Mouse (Mus musculus) regulatory T cell (primary cell): ENCODE measurements at regions not wholly inside any gene's neighbourhood (a gene's known extent, or its start where the extent isn't known, plus 50 kb on each side); places are given as distances from the start of the nearest gene placed in this dataset.

ENCODE experiments used
- in situ Hi-C: fragments of 300-600 bp; cut with MboI, MseI; formaldehyde crosslinking; loops from one replicate; pipeline ENCODE4 v1.15.1; 2025; ENCODE audit warnings: high pct_unique_total_duplicates

GRCm38 (mm10) chr16:92979620-92980330, 153.8 kb upstream of the Runx1 start:
- in situ Hi-C loops = no loop called here

GRCm38 (mm10) chr16:92976097-92976496, 150.1 kb upstream of the Runx1 start:
- in situ Hi-C loops = no loop called here

GRCm38 (mm10) chr16:92975090-92975489, 149.1 kb upstream of the Runx1 start:
- in situ Hi-C loops = no loop called here

GRCm38 (mm10) chr16:92972681-92973080, 146.7 kb upstream of the Runx1 start:
- in situ Hi-C loops = no loop called here

GRCm38 (mm10) chr16:92971956-92972355, 146.0 kb upstream of the Runx1 start:
- in situ Hi-C loops = no loop called here

- in situ Hi-C loops = no loop called here
Measured at GRCm38 (mm10) chr16:92970587-92970986, 144.6 kb upstream of the Runx1 start.

GRCm38 (mm10) chr16:92969036-92969435, 143.1 kb upstream of the Runx1 start:
- in situ Hi-C loops = no loop called here

- in situ Hi-C loops = no loop called here
Measured at GRCm38 (mm10) chr16:92966069-92966866, 140.3 kb upstream of the Runx1 start.

- in situ Hi-C loops = no loop called here
Measured at GRCm38 (mm10) chr16:92965651-92966050, 139.7 kb upstream of the Runx1 start.

GRCm38 (mm10) chr16:92963582-92963981, 137.6 kb upstream of the Runx1 start:
- in situ Hi-C loops = loop anchor here (5.0 kb wide), 1 partner anchor 46 kb away; no protein-coding TSS in a partner anchor

- in situ Hi-C loops = loop anchor here (5.0 kb wide), 1 partner anchor 44 kb away; no protein-coding TSS in a partner anchor
Measured at GRCm38 (mm10) chr16:92961361-92961760, 135.4 kb upstream of the Runx1 start.

- in situ Hi-C loops = loop anchor here (5.0 kb wide), 1 partner anchor 43 kb away; no protein-coding TSS in a partner anchor
Measured at GRCm38 (mm10) chr16:92960740-92961139, 134.8 kb upstream of the Runx1 start.

- in situ Hi-C loops = no loop called here
Measured at GRCm38 (mm10) chr16:92958967-92959366, 133.0 kb upstream of the Runx1 start.

- in situ Hi-C loops = no loop called here
Measured at GRCm38 (mm10) chr16:92958146-92958545, 132.2 kb upstream of the Runx1 start.

- in situ Hi-C loops = no loop called here
Measured at GRCm38 (mm10) chr16:92955508-92955907, 129.6 kb upstream of the Runx1 start.

GRCm38 (mm10) chr16:92955087-92955486, 129.1 kb upstream of the Runx1 start:
- in situ Hi-C loops = no loop called here

- in situ Hi-C loops = no loop called here
Measured at GRCm38 (mm10) chr16:92953936-92954654, 128.1 kb upstream of the Runx1 start.

GRCm38 (mm10) chr16:92952336-92953097, 126.6 kb upstream of the Runx1 start:
- in situ Hi-C loops = no loop called here

GRCm38 (mm10) chr16:92951516-92951915, 125.6 kb upstream of the Runx1 start:
- in situ Hi-C loops = no loop called here

- in situ Hi-C loops = no loop called here
Measured at GRCm38 (mm10) chr16:92948494-92948893, 122.5 kb upstream of the Runx1 start.

GRCm38 (mm10) chr16:92946554-92946953, 120.6 kb upstream of the Runx1 start:
- in situ Hi-C loops = no loop called here
